Mouse (Mus musculus): ENCODE data around the gene Large2. TPM values are rescaled to one million over a fixed set of nuclear protein-coding genes. Genes with fewer than 3 reads are reported as not detected.

Large2 gene
- polyA plus RNA-seq, 1 experiment, result 0.31 TPM

DNA sequence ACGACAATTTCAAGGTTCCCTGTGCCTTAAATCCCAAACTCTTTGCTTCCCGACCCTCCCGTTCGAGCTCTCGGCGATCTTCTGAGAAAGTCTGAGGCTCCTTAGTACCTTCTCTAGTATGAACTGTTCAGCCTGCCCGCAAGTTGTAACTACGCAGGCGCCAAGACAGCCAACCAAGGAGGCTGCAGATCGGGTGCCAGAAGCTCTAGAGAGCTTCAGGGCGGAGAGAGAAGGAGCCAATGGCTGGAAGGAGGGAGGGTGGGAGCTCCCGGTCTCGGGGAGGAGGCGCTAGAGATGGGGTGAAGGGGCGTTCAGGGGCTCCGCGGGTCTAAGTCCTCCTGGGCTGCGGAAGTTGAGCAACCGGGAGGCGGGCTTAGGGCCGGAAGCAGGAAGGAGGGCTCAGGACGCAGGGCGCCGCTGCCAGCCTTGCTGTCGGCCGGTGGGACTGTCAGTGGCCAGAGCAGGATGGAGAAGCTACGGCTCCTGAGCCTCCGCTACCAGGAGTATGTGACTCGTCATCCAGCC is 492 bp upstream of the Large2 start:
- H3K4me3 ChIP-seq (ENCODE audit: insufficient read depth, low read length), result peak overlapping the region; percentile 74
- H3K4me1 ChIP-seq (ENCODE audit: control insufficient read depth, insufficient read depth, low read length), result peaks cover 5% of the 10 kb centered on the region
- TF ChIP-seq CTCF (IDR thresholded peaks at IDR 0.05; ENCODE audit: extremely low read depth, insufficient read depth, low read length) (no peak), POLR2A (IDR thresholded peaks at IDR 0.05; ENCODE audit: extremely low read depth, insufficient read depth, low read length) (peak; percentile 84)
- H3K27ac ChIP-seq (ENCODE audit: insufficient read depth, low read length), result 0 out of 2 replicates have a peak overlapping the region, but pooled peaks have one; percentile 8

DNA sequence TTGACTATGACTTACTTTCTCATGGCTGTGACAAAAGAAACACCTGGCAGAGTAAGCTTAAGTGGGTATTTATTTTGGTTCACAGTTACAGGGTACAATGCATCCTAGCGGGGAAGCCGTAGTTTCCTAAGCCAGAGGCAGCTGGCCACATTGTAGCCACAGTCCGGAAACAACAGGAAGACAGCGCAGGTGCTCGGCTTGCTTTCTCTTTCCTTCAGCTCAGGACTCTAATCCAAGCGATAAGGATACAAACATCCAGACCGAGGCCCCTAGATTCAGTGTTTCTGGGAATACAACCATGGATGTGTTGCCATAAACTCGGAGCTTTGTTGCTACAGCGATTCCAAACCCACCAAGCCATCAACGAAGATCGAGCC is 1.2 kb downstream of the Large2 start:
- TF ChIP-seq CTCF (IDR thresholded peaks at IDR 0.05; ENCODE audit: extremely low read depth, insufficient read depth, low read length), result no peak
- TF ChIP-seq POLR2A (IDR thresholded peaks at IDR 0.05; ENCODE audit: extremely low read depth, insufficient read depth, low read length), result no peak
- no peak overlapping the region for H3K4me3 ChIP-seq (ENCODE audit: insufficient read depth, low read length)
- H3K27ac ChIP-seq (ENCODE audit: insufficient read depth, low read length), result no peak overlapping the region
- H3K4me1 ChIP-seq (ENCODE audit: control insufficient read depth, insufficient read depth, low read length), result peaks cover 5% of the 10 kb centered on the region

DNA sequence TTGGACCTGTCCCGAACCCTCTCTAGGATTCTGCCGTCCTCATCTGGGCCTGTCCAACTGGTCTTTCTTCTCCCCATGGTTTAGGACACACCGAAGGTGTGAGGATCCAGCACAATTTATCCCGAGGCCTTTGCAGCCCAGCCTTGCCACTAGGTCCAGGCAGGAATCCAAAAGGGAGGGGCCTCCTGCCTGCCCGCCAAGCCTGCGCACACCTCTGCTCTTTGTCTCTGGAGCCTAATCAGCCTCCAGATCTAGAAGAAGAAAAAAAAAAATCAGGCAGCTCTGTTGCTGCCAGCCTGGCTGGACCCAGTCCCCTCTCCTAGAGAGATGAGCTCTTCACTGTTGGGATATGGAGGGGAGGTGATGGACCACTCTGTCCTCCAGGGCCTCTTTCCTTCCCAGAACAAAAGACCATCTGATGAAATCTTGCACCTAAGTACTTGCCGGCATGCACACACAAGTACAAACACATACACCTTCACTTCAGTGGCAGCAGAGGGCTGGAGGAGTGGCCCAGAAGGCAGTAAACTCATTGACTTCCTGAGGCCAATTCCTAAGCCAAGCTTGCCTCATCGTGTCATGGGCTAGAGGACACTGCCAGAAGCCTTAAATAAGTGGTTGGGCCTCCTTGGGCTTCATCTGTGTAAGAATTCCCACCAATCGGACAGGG is 1.8 kb downstream of the Large2 start:
- TF ChIP-seq POLR2A (IDR thresholded peaks at IDR 0.05; ENCODE audit: extremely low read depth, insufficient read depth, low read length) (no peak), CTCF (IDR thresholded peaks at IDR 0.05; ENCODE audit: extremely low read depth, insufficient read depth, low read length) (no peak)

DNA sequence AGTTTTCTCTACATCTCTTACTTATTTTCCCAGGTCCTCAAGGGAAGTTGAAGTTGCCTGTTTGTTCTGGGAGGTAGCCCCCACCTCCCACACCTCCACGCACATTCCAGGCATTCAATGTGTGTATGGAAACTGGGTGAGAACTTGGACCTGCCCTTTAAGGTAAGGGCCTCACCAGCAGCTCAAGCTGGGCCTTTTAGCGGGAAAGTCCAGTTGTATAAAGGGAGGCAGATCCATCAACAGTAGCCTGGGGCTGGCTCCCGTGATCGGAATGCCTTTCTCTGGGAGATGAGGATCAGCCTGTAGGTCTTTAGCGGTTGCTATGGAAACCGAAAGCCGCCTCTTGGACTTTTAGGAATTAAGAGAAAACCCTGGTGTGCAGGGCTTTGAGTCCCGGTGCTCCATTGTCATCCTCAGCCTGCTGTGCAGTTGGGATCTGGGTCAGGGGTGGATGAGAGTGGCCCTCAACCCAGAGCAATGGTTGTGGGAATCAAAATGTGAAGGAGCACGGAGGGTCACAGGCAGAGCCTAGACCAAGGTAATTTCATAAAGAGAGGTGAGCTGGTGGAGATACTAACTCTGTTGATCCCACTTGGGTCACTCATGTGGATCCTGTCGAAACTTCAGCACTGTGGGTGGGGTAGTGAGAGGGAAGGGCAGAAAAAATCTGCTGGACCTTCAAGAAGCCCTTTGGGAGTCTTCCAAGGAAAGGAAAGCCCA is 2.5 kb downstream of the Large2 start:
- H3K4me1 ChIP-seq (ENCODE audit: control insufficient read depth, insufficient read depth, low read length), result peaks cover 5% of the 10 kb centered on the region
- no peak for TF ChIP-seq POLR2A (IDR thresholded peaks at IDR 0.05; ENCODE audit: extremely low read depth, insufficient read depth, low read length)
- no peak for TF ChIP-seq CTCF (IDR thresholded peaks at IDR 0.05; ENCODE audit: extremely low read depth, insufficient read depth, low read length)
- H3K4me3 ChIP-seq (ENCODE audit: insufficient read depth, low read length), result no peak overlapping the region
- no peak overlapping the region for H3K27ac ChIP-seq (ENCODE audit: insufficient read depth, low read length)

More for the DNA sequence above, 1.8 kb downstream of the Large2 start:
- H3K27ac ChIP-seq (ENCODE audit: insufficient read depth, low read length), result no peak overlapping the region
- peaks cover 5% of the 10 kb centered on the region for H3K4me1 ChIP-seq (ENCODE audit: control insufficient read depth, insufficient read depth, low read length)
- no peak overlapping the region for H3K4me3 ChIP-seq (ENCODE audit: insufficient read depth, low read length)

DNA sequence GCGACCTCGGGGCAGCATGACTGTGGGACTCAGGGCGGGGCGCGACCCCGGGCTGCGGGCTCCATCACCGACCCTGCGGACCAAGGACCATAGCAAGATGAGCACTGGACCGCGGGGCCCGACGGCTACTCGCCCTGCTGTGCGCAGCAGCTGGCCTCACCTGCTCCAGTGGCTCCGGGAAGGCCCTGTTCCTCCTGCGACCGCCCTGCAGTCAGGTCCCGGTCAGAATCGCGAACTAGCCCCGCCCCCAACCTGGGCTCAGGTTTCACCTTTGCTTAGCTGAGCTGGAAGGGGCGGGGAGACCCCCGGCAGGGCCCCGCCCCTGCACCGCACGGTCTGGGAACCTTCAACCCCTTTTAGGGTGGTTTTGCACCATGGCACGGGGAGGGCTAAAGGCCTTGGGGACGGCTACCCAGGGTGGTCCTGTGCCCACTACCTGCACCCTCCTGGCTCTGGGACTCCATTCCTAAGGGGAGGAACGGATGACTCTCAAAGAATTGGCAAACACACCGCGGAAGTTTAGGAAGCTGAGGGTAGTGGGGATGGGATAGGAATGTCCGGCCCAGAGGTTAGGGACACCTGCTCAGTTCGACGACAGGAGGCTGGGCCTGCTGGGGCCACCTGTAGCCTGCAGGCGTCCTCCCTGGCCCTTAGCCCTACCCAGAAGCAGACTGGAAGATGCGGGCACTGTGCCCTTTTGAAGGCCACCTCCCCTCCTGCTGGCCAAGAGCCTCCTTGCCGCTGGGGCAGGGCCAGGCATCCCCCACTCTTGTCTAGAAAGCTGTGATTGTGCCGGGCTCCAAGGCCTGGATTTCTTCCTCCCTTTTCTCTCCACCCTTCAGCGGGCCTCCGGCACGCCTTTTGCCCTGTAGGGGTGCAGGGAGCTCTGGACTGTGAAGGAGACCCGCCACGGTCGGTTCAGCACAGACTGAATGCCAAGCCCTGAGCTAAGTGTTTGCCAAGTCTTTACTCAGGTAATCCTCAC is 3.6 kb downstream of the Large2 start:
- Histone ChIP-seq H3K4me3 (ENCODE audit: insufficient read depth, low read length) (no peak overlapping the region), H3K27ac (ENCODE audit: insufficient read depth, low read length) (no peak overlapping the region)
- TF ChIP-seq CTCF (IDR thresholded peaks at IDR 0.05; ENCODE audit: extremely low read depth, insufficient read depth, low read length), result no peak
- no peak for TF ChIP-seq POLR2A (IDR thresholded peaks at IDR 0.05; ENCODE audit: extremely low read depth, insufficient read depth, low read length)

DNA sequence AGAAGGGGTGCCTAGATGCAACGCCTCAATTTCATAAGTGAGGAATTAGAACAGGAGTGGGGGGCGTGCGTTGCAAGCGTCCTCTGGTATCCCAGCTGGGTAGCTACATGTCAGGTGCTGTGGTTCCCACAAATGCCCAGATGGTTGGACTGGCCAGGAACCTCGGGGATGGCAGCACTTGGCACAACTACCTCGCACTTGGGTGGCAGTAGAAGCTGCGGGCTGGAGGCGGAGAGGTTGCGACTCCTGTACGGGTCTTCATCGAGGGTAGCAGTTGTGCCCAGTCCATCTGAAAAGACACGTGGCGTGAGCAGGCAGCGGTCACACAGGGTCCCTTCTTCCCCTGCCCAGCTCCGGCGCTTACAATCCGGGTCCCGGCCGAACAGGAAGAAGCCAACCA is 4.3 kb downstream of the Large2 start:
- no peaks in the 10 kb centered on the region for H3K4me1 ChIP-seq (ENCODE audit: control insufficient read depth, insufficient read depth, low read length)
- no peak for TF ChIP-seq POLR2A (IDR thresholded peaks at IDR 0.05; ENCODE audit: extremely low read depth, insufficient read depth, low read length)
- TF ChIP-seq CTCF (IDR thresholded peaks at IDR 0.05; ENCODE audit: extremely low read depth, insufficient read depth, low read length), result no peak
- no peak overlapping the region for H3K27ac ChIP-seq (ENCODE audit: insufficient read depth, low read length)
- no peak overlapping the region for H3K4me3 ChIP-seq (ENCODE audit: insufficient read depth, low read length)

More for the DNA sequence above, 3.6 kb downstream of the Large2 start:
- peaks cover 3% of the 10 kb centered on the region for H3K4me1 ChIP-seq (ENCODE audit: control insufficient read depth, insufficient read depth, low read length)

DNA sequence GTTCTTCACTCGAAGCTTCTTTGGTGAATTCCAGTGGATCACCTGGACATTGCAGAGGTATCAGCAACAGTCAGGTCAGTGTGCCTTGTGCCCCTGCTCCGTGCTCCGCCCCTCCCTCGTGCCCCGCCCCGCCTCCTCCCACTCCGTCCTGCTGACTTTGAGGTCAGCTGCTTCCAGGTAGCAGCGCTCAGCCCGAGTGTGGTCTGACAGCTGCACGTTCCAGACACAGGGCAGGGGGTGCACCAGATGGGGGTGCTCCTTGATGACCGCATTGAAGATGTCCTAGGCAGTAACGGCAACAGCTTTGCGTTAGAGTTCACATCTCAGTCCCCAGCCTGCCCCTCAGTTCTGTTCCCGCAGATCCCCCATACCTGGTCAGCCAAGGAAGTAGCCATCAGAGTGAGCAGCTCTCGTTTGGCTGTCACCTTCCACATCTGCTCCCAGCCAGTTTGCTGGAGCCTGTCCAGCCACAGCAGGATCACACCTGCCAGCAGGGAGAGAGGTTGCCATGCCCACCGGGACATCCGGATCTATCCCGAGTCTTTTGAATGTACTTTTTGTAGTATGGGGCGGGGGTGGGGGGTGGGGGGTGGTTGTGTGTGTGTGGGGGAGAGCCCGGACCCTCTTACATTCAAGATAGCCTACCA is 7.2 kb downstream of the Large2 start:
- TF ChIP-seq CTCF (IDR thresholded peaks at IDR 0.05; ENCODE audit: extremely low read depth, insufficient read depth, low read length) (no peak), POLR2A (IDR thresholded peaks at IDR 0.05; ENCODE audit: extremely low read depth, insufficient read depth, low read length) (no peak)
- no peaks in the 10 kb centered on the region for H3K4me1 ChIP-seq (ENCODE audit: control insufficient read depth, insufficient read depth, low read length)
- H3K4me3 ChIP-seq (ENCODE audit: insufficient read depth, low read length), result no peak overlapping the region

DNA sequence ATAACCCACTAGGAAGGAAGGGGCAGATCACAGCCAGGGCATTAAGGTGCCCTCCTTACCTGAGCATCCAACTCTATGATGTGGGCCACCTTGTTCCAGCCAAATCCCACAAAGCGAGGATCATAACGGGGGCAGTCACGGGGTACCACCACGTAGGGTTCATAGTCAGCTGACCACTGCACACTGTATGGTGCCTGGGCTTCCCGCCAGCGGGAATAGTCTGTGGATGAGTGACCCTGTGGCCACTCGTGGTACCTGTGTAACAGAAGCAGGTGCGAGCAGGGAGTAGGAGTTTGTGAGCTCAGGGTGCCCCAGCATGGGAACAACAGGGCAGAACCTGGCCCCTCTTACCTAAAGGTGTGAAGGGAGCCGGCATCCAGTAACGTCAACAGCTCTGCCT is 9.1 kb downstream of the Large2 start:
- no peak overlapping the region for H3K4me3 ChIP-seq (ENCODE audit: insufficient read depth, low read length)
- H3K4me1 ChIP-seq (ENCODE audit: control insufficient read depth, insufficient read depth, low read length), result no peaks in the 10 kb centered on the region
- no peak overlapping the region for H3K27ac ChIP-seq (ENCODE audit: insufficient read depth, low read length)
- TF ChIP-seq POLR2A (IDR thresholded peaks at IDR 0.05; ENCODE audit: extremely low read depth, insufficient read depth, low read length) (no peak), CTCF (IDR thresholded peaks at IDR 0.05; ENCODE audit: extremely low read depth, insufficient read depth, low read length) (no peak)

More for the DNA sequence above, 7.2 kb downstream of the Large2 start:
- H3K27ac ChIP-seq (ENCODE audit: insufficient read depth, low read length), result no peak overlapping the region
